Mouse (Mus musculus) neural tube, embryonic 10.5 days (tissue): ENCODE measurements around the gene Hgfac.

Experiments used
- DNase-seq: peaks from one replicate; pipeline ENCODE4 v3.0.0-alpha.2; 2017; ENCODE audit warnings: low spot score; ENCODE audit errors: extremely low spot score

The Hgfac gene

GRCm38 (mm10) chr5:35041268-35041829 is at the start of gene Hgfac:
Gene Hgfac (plus strand): TSS chr5:35041509.
- no peak for DNase-seq

DNA sequence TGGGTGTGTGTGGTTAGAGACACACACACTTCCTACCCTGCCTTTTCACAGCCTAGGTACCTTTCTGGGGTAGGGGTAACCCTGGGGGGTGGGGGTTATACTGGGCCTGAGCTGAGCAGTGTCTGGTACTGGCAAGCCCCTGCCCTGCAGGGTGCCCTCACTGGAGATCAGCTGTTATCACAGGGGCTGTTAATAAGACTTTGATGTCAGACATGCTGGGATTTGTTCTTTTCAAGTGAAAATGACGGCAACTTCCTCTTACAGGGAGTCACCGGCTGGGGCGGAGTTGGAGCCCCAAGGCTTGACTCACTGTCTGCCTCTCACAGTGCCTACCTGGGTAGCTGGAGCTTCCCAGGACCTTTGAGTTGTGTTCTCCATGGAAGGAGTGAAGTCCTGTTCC is 42.6 kb upstream of the Hgfac start:
- no peak for DNase-seq

DNA sequence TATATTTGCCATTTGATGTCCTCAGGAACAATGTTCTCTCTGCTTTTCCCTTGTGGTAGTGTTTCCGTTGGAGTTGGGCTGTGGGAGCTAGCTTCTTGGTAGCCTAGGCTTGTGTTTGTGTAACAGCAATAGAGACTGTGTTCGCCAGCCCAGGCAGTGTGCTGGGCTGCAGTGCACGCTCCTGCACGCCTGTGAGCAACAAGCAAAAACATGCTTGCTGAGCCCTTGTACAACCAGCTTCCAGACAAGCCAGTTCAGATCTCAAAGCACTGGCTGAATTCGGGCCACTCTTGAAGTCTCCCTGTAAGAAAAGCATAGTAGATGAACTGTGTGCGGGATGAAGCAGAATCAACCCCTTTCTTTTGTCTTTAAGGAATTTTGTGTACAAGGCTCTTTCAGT is 42.0 kb upstream of the Hgfac start:
- DNase-seq = no peak

- DNase-seq = no peak
Observed at GRCm38 (mm10) chr5:35000323-35000722, 41.0 kb upstream of the Hgfac start.

GRCm38 (mm10) chr5:35001144-35001543 is 40.2 kb upstream of the Hgfac start:
- DNase-seq = no peak

DNA sequence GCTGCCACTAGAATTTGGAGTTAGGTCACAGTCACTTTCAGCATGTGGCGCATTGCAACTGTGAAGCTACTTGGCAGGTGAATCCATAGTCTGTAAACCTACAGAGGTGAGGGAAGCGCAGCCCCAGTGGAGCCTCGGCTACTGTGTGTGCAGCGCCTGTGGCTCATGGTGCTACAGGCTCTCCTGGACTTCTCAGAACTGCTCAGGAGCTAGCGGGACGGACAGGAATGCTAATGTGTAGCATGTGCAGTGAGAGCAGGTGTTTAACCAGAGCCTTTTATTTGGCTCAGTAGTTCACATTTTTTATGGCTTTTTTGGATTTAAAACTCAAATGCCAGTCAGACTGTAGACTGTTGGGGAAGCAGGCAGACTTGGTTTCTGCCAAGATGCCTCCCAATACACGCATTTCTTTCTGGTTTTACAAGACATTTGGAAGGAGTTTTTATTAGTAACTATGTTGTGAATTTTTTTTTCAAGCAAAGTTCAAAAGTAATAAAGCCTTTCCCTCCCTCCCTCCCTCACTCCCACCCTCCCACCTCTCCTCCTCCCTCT is 37.6 kb upstream of the Hgfac start:
- no peak for DNase-seq

DNA sequence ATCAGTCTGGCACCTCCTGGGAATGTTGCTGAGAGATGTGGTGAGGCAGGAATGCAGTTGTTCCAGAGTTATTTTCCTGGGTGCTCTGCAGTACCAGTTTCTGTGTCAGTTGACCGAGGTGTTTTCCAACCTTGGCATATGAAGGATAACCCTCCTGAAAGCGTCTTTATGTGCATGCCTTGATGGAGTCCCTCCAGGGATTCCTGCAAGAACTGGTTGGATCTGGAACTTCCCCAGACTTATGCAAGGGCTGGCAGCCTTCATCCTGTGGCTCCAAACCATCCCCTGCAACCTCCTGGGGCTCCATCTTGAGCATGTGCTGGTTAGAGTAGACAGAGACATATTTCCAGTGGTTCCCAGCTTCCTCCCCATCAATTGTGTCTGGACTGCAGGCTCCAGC is 36.5 kb upstream of the Hgfac start:
- DNase-seq = no peak

DNA sequence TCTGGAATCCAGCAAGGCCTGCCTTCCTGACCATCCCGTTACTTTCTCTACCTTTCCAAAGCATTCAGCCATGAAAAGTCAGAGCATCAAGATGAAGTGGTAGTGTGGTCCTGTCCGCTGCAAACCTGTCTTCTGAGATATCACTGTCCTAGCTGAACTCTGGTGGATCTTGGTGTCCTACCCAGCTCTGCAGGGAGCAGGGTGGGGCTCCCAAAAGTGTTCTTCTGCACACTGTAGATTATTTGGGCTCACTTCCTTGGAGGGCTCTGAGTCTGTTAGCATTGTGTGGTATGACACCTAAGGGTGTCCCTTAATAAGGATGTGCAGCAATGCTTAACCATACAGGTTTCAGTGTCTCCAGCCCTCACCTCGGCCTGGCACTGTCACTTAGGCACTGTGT is 35.6 kb upstream of the Hgfac start:
- DNase-seq = no peak

- DNase-seq = no peak
Observed at GRCm38 (mm10) chr5:35006599-35006998, 34.7 kb upstream of the Hgfac start.

DNA sequence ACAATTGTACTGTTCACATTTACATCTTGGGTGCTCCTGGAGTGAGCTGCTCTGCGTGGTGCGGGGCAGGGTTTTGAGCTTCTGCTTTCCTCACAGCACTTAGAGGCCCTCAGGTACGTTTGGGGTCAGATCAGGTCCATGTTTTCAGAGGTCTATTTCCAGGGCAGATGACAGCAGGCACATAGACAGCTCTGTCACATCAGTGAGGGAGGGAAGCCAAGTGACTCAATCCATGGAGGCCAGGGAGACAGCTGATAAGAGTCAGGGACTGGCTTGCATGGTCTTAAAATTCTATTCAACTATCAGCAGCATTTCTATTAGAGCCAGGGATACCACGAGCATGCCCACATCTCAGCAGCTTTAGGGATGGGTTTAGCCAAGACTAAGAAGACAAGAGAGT is 32.1 kb upstream of the Hgfac start:
- DNase-seq = no peak

GRCm38 (mm10) chr5:35010656-35011055 is 30.7 kb upstream of the Hgfac start:
- no peak for DNase-seq

DNA sequence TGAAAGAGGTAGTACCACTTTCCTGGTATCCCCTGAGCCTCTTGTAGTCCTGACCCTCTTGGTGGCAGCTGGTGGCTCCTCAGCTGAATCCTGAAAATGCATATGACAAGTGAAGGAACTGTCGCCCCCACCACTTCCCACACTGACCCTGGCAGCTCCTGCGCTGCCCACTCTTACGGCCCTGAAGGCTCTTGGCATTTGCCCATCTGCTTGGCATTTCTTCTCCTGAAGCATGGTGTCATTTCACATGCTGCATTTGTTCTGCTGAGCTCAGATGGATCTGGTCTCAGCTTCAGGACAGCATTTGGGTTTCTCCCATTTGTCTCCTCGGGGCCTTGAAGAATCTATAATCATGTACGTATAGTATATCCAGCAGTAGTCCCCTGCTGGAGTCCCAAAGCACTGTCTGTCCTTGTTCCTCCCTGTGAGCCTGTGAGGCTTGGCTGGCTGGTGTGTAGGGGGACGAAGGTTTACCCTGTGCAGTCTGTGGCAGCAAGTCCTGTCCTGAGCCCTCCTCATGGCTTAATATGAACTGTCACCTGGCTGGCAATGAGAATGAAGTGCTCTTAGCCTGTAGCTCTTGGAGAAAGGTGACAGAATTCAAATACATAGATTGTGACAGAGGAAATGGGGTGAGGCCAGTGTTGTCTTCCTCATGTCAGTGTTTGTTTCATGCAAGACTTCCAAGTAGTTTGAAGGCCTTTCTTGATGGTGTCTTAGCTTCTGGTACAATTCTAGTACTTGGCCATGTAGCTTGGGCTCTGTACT is 30.0 kb upstream of the Hgfac start:
- no peak for DNase-seq

DNA sequence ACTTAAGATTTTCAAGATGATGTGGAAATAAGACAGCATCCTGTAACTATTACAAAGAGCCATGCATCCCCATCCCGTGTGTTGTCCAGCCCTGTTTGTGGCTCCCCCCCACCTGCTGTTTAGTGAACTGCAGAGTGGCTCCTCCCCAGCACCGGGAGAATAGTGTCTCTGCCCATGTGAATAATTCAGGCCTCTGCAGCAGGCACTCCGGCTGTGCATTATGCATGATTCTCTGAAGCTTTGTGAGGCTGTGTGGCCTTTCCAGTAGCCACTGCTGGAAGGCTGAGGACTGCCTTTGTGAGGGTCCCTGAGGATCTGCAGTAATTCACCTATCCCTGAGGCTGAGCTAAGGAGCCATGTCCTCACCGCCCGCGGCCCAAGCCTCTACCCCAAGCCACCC is 27.3 kb upstream of the Hgfac start:
- DNase-seq = no peak

- DNase-seq = no peak
Observed at GRCm38 (mm10) chr5:35019673-35020300, 21.5 kb upstream of the Hgfac start.

GRCm38 (mm10) chr5:35020410-35021241 is 20.7 kb upstream of the Hgfac start:
- DNase-seq = no peak

GRCm38 (mm10) chr5:35024975-35025374 is 16.3 kb upstream of the Hgfac start:
- DNase-seq = peak; percentile 47

- no peak for DNase-seq
Observed at GRCm38 (mm10) chr5:35029303-35029702, 12.0 kb upstream of the Hgfac start.

DNA sequence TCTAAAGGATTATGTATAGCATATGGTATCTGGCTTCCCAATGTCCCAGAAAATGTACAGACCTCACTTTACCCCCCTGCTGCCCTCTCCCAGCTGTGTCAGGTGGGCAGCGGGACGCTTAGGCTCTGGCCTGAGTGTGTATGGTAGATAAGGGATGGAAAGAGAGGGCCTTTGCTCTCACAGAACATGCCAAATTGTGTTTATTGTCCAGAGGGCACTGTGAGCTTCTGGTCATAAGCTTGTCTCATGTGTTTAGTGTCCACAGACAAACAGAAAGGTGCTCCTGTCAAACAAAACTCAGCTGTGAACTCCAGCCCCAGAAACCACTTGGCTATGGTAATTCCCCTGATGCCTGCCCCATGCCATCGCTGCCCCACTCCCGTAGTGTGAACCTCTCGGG is 11.6 kb upstream of the Hgfac start:
- no peak for DNase-seq

GRCm38 (mm10) chr5:35033068-35033467 is 8.2 kb upstream of the Hgfac start:
- no peak for DNase-seq

- DNase-seq = no peak
Observed at GRCm38 (mm10) chr5:35033619-35034018, 7.7 kb upstream of the Hgfac start.

- DNase-seq = no peak
Observed at GRCm38 (mm10) chr5:35035141-35035540, 6.2 kb upstream of the Hgfac start.

DNA sequence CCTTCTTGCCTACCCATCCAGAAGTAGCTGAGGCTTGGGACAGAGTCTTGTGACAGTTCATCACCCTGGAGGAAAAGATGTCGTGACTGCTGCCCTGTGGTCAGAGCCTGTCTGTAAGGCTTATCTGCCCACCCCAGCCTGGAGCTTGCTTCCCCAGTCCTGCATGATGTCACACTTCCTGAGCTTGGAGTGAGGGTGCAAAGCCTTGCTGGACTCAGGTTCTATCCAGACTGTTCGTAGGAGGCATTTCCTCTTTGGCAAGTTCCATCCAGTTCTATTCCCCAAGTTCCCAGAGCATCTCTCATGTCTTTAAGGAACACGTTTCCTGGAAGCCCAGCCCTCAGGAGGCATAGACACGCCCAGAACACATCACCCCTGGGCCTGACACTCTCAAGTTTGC is 5.5 kb upstream of the Hgfac start:
- DNase-seq = no peak
